Mouse (Mus musculus): ENCODE results near the gene Anks1b.

Anks1b gene

DNA sequence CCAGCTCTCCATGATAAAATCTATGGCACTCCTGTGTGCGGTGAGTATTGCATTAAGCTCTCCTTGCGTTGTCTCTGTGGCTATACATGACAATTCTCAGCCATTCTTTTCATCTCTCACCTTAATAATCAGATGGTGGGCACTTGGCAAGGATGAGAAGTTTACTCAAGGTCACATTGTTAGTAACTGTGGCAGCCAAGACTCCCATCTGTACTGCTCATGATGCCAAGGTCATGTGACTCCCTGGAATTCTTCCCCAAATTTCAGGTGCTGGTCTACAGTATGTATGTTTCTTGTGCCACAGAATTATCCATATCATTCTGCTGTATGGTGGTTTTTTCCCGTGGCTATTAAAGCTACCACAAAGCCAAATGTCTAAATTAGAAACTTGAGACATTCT is 798.8 kb downstream of the Anks1b start:
- DNase-seq (ENCODE audit: low spot score in 2 of 2): no peak

DNA sequence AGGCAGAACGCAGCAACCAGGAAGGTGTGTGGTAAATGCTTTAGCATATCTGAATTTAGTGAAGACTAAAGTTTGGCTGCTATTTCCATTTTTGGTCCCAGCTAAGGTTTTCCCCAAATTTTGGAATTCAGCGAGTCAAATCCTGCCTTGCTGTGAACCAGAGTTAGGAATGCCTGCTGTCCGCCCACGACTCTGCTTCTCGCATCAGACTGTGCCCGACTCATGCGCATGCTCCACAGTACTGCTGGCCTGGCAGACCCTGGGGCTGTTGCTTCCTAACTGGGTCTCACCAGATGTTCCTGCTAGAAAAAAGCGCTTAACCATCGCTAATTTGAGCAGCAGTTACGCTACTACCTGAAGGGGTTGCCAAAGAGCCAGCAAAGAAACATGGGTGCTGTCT is 801.1 kb downstream of the Anks1b start:
- no peak for DNase-seq (ENCODE audit: low spot score in 2 of 2)

DNA sequence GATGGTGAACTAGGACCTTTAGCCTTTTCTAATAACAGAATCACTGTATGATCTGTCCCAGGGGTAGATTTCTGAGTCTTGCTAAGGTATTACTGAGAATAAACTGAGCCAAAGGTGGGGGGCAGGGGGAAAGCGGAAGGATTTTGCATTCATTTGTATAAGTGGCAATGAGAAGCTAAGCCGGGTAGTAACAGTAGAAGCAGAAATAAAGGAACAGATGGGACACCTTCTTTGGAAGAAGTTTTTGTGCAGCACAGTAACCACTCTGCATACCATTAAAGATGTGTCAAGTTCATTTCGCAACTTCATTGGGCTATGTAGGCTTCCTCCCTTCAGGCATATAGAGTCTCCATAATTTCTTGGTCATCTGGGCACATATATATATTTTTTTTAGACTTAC is 804.1 kb downstream of the Anks1b start:
- no peak for DNase-seq (ENCODE audit: low spot score in 2 of 2)

DNA sequence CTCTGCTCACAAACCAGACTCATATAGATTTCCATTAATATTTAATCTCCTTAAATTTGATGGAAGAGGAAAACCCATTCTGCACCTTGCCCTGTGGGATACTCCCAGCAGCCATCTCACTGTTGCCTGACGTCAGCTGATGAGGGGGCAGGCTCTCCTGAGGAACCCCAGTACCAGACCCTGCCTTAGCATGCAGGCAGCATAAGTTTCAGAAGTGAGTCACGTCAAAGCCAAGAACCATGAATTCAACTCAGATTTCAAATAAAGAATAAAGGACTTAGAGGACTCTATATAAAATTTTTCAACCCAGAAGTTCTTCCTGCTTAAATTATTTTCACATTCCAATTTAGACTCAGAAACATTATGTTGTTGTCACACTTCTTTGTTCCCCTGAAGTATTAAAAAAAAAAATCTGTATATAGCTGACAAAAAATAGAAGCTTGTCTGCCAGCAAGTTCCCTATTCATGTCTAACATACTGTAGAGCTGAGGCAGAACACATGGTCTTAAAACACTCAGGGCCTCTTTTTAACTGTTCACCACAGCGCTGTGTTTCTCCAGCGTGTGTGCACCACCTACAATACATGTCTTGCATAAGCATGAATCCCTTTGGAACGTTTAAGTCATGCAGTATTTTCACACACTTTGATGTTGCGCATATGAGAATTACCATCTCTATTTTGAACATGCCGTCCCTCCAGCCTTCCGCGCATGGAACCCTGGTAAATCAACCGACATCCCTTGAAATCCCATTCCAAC is 806.6 kb downstream of the Anks1b start:
- DNase-seq (ENCODE audit: low spot score in 2 of 2): no peak

DNA sequence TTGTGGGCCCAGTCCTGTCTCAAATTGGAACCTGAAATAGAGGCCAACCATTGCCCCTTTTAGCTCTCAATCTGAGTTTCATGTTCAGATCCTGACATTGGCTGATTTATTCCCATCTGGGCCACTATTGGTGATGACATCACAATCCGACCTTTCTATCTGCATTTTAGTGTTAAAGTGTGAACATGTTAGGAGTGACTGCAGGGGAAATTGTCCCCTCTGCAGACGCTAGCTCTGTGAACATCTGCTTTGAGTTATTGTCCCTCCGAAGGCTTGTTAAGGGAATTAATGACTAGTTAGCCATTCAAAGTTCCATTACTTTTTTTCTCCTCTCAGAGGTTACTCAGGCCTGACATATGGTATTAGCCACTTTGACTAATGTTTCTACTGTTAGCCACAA is 810.5 kb downstream of the Anks1b start:
- DNase-seq (ENCODE audit: low spot score in 2 of 2): no peak

DNA sequence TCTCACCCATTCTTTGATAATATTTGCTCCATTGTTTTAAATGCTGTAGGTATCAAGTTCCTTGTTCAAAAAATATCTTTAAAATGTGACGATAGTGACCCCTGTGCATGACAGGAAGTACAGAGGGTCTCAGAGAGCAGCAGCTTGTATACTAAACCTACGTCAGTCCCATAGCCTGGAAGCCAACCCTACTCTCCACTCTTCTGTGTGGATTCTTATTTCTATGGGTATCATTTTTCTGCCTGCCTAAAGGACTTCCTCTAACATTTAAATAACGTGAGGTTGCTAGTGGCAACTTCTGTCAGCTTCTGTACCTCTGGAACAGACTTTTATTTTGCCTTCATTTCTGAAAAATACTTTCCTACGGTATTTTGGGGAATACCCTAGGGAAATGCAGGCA is 812.1 kb downstream of the Anks1b start:
- DNase-seq (ENCODE audit: low spot score in 2 of 2): no peak

DNA sequence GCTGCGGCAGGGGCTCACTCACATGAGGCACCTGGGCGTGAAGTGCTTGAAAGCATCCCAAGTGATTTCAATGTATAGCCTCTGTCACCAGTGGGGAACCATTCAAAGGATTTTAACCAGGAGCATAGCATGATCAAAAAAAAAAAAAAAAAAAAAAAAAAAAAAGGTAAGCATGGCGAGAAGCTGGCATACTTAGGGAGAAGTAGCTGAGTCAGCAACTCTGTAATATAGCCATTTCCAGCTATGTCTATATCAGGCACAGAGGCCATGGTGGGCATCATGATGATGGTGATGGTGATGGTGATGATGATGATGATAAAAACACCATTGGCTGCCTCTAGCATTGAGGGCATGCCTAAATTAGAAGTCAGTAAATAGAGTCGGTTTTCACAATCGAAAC is 814.8 kb downstream of the Anks1b start:
- no peak for DNase-seq (ENCODE audit: low spot score in 2 of 2)

DNA sequence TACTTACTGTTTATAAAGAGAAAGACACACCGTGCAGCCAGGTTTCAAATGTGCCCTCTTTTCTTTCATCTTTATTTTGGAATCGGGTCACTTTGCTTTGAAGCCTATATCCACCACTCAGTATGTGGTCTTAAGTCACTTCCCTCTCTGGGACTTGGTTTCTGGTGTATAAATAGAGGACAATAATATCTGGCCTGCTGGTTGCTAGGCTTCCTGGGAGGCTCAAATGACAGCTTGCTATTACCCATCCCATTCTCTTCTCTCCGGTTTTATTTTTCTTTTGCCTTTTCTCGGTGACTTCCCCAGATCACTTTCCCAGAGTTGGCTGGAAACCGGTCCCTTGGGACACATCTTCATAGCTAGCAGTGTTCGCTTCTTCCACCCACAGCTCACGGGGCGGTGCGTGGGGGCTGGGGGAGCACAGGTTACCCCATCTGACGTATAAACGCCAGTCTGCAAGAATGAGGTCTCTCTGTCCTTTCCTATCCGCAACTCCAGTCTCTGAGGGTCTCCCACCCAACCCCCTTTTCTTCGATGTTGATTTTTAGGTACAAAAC is 815.5 kb downstream of the Anks1b start:
- DNase-seq (ENCODE audit: low spot score in 2 of 2): no peak

DNA sequence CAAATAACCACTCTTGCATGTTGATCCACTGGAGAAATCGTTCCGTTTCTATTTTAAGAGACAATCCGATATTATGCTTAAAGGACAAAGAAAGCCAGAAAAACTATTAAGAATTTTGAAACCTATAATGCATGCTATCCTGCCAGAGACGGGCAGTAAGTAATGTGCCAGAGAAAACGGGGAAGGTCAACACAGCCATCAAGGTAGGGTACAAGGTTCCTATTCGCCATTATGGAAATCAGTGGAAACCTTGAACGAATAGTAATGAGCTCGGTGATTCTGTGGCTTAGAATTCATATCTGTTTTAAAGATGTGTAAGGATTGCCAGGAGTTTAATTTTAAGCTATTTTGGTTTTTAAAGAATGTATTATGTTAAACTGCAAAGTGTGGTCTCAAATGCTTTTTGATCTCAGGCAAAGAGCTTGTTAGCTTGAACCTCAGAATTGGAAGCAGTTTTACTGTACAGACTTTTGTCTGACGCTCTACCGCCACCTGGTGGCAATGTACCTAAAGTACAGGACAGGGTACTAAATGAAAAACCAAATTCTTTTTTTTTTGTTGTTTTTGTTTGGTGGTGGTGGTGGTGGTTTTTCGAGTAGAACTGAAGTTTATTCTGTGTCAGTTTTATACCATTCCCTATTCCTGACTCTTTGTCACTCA is 816.7 kb downstream of the Anks1b start:
- peak in 1 of 2 experiments; percentile 2 for DNase-seq (ENCODE audit: low spot score in 2 of 2)

DNA sequence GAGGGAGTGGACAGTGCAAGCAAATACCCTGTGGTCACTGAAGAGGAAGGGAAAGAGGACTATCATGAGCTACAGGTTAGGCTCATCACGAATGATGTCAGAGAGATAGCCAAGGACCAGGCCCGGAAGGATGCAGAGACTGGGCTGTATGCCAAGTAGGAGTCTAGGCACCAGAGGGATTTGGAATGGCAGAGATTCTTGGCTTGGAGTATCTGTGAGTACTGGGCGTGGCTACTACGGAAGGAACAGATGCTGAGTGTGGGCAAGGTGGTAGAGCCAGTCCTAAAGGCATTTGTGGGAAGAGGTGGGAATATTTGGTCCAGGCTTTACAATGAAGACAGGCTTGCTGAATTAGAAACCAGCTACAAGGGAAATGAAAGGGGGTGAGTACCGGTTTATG is 823.4 kb downstream of the Anks1b start:
- DNase-seq (ENCODE audit: low spot score in 2 of 2): no peak

DNA sequence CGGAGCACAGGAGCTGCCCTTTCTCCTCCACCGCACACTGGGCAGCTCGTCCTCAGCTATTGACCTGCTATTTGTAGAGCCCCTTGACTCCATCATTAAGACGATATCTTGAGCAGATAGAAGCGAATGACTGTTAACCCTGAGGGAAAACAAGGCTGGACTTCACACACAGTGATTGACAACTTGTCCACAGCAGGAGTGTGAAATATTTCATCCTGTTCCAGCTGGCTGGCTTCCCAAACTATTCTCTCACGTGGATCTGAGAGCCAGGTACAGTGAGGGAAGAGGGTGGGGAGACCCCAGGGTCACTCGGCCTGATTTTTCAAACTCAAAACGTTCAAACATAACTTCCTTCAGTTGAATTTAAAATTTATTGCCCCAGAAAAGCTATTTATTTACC is 824.1 kb downstream of the Anks1b start:
- no peak for DNase-seq (ENCODE audit: low spot score in 2 of 2)

DNA sequence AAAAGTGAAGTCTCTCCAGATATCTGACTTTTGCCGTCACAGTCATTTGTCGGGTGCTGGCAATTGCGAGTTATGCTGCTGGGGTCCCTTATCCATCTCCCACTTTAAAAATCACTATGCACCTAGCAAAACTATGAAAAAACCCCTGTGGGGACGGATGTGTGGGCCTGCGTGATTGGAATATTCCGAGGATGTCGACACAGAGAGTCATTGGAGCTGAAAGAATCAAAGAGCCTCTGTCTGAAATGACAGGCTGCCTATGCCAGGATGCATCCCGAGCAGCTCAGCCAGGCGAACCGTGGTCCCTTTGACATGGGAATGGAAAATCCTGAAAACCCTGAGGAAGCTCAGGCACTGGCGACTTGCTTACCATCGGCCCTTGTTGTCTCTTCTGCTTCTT is 825.9 kb downstream of the Anks1b start:
- no peak for DNase-seq (ENCODE audit: low spot score in 2 of 2)

DNA sequence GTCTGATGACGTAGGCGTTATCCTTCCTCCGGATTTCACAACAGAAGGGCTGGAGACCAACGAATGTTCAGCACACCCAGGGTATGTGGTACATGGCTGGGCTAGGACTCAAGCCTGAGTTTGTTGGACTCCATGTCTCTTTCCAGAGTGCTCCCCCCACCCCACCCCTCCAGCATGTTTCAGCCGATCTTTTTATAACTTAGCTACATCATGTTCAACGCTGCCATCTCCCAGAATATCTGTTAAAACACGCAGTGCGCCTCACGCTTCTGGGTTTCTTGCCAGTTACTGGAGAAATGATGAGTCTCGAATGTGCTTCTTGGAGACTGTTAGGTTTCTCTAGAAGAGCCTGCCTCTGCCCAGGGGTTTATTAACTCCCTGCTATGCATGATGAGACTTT is 831.3 kb downstream of the Anks1b start:
- no peak for DNase-seq (ENCODE audit: low spot score in 2 of 2)

DNA sequence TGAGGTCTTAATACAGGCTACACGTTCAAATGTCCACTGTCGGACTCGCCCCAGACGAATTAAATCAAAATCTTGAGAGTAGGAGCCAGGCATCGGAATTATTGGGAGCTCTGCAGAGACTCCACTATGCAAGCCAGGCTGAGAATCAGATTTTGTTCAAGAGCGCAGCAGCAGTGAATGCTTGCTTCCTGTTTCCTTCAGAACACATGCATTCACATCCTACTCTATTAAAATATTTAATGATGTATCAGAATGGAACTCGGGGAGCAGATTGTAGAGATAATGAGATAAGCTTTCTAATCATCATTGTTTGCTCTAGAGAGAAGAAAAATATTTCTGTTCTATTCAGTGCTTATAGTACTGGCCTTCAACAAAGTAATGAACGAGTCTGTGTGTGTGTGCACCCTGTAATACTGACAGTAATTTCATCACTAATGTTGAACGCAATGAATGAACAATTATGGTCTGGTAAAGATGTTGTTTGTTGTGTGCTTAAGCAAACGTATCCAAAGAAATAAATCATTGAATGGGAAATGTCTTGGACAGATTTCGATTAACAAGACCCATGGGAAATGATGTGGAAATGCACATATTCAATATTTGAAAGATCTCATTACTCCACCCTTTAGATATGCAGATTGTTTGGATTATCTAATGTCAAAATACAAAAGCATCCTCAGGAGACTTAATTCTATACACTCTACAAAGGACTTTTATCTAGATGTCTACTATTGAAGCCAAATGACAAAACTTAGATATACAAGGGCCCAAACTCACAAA is 835.7 kb downstream of the Anks1b start:
- DNase-seq (ENCODE audit: low spot score in 2 of 2): no peak

DNA sequence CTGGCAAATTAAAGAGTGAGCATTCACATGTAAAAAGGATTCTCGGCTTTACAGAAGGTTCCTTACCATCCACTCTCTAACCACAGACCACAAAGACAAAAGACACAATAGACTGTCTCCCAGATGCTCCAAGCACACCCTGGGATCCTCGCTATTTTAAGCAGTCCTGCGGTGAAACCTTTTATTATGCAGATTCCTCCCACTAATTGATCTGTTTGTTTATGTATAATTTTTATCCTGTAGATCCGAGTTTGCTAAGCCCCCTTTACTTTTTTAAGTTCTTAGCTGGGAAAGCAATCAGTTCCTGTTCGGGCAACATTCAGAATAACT is 836.3 kb downstream of the Anks1b start:
- no peak for DNase-seq (ENCODE audit: low spot score in 2 of 2)

DNA sequence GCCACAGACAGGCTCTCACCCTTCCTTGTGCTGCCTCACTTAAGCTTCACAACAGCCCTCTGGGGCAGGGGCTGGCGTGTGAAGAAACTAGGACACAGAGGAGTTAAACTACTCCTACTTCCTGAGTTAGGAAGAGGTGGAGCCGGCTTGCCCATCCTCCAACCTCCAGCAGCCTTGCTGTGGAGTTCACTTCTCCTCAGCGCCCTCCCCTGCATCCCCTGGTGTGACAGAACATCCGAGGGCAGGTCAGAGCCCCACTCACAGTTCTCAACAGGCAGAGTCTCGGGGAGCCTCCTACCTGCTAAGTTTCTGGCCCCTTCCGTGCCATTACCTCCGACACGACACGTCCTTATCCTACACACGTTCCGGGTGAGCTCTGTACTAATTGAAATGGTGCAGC is 844.7 kb downstream of the Anks1b start:
- DNase-seq (ENCODE audit: low spot score in 2 of 2): no peak

DNA sequence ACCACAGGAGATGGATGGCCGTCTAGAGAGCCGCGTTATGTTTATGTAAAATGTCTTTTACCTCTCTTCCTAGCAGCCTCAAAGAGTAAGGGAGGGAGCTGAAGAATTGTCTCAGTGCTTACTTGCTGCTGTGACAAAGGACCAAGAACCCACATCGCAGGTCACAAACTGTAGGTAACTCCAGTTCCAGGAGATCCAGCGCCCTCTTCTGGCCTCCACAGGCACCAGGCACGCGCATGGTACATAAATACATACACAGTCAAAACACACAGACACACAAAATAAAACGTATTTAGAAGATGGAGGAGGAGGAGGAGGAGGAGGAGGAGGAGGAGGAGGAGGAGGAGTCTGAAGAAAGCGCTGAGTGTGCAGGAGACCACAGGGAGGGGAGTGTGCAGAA is 845.4 kb downstream of the Anks1b start:
- no peak for DNase-seq (ENCODE audit: low spot score in 2 of 2)

DNA sequence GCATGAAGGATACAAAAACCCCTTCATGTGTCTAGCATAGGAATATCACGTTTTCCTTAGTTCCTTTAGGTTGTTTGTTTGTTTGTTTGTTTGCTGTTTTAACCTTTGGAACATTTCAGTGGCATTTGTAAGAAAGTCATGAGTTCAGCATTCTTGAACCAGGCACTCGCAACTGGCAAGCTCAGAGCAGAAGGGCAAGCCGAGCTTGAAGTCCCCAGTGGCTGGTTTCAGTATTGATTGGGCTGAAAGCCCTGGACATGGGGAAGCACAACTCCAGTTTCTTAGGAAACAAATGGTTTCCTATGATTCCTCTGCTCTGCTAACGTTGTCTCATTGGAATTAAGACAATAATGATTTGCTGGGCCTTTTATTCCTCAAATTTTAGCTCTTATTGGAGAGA is 846.7 kb downstream of the Anks1b start:
- DNase-seq (ENCODE audit: low spot score in 2 of 2): no peak

DNA sequence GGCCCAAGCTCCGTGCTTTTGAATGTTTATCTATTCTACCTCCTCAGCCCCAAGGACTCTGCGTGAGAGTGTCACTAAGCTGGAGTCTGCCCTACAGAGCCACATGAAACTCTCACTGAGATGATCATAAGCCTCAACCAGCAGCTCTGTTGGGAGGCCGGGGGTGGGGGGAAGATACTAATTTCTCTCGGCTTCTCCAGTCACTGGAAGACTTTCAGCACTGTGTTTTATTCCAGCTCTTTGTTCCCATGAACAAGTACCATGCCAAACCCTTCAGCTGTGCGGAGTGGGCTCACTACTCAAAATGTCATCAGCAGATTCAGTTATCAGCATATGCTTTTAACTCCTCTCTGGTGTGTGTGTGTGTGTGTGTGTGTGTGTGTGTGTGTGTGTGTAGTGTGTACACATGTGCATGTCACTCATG is 849.8 kb downstream of the Anks1b start:
- no peak for DNase-seq (ENCODE audit: low spot score in 2 of 2)

DNA sequence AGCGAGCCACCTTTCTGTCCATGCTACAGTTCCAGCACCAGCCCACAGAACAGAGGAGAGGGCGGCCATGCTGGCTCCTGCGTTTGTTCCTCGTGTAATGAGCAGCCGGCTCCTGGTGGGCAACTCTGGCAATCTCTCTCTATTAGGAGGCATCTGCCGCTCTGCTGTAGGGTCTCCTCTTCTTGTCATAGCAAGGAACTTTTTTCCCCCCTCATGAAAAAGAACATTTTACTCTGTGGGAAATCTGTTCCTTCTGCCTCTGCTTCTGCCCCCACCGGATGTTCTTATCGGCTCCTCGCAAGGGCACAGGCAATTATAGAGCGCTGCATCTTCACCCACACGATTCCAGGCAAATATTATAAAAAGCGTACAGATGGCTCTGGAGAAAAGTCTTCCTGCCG is 850.6 kb downstream of the Anks1b start:
- no peak for DNase-seq (ENCODE audit: low spot score in 2 of 2)

DNA sequence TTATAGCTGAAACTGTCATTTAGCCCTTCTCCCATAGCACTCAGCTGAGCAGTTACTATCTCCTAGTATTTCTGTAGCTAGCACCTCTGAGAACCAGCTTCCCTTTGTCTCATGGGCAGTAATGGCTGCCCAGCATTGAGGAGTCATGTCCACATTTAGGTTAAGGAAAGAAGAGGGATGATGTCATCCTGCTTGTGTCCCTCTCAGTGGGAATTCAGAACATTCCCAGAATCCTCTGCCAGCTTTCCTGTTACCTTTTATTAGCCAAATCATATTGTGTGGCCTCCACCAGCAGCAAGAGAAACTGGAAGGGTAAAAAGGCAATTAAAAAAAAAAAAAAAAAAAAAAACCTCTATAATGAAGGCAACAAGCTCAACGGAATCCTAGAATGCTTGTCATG is 851.6 kb downstream of the Anks1b start:
- no peak for DNase-seq (ENCODE audit: low spot score in 2 of 2)

All from natural killer cell, adult 2 months (primary cell).